Mouse (Mus musculus) neural tube, embryonic 11.5 days (tissue): ENCODE measurements at regions not wholly inside any gene's neighbourhood (a gene's known extent, or its start where the extent isn't known, plus 50 kb on each side); places are given as distances from the start of the nearest gene placed in this dataset.
A peak's percentile ranks its signal among the peaks of the same experiment; 100 is the strongest.
"Not testable (repeated sequence)": the region's sequence is repeated elsewhere in the genome, so short reads cannot be mapped to it uniquely, and the experiment has no call there.

Experiments
- ATAC-seq: fragments of 200-750 bp; cut with Nextera tagmentation; 2 replicates; pipeline ENCODE4 v1.8.0; 2017; ENCODE audit warnings: moderate number of reproducible peaks, mild to moderate bottlenecking, moderate TSS enrichment, moderate library complexity; ENCODE audit not compliant: insufficient read depth, low FRiP score, low TSS enrichment
- DNase-seq: peaks from one replicate; pipeline ENCODE4 v3.0.0-alpha.2; 2015; ENCODE audit warnings: low spot score
- H3K27ac ChIP-seq: fragments of 300-500 bp; sonication (generic); 2 replicates; pipeline ENCODE4 v1.5.1; 2014; ENCODE audit warnings: low read depth, mild to moderate bottlenecking, low read length
- H3K27me3 ChIP-seq: fragments of 300-500 bp; sonication (generic); 2 replicates; pipeline ENCODE4 v1.6.1; 2014; ENCODE audit warnings: mild to moderate bottlenecking, low read length, mixed read lengths; ENCODE audit not compliant: control insufficient read depth, insufficient read depth
- H3K36me3 ChIP-seq: fragments of 300-500 bp; sonication (generic); 2 replicates; pipeline ENCODE4 v1.6.1; 2014; ENCODE audit warnings: mild to moderate bottlenecking, low read length, moderate library complexity, mixed read lengths; ENCODE audit not compliant: control insufficient read depth, insufficient read depth
- H3K4me1 ChIP-seq: fragments of 300-500 bp; sonication (generic); 2 replicates; pipeline ENCODE4 v1.6.1; 2014; ENCODE audit warnings: low read length, mixed read lengths; ENCODE audit not compliant: control insufficient read depth, insufficient read depth
- H3K4me2 ChIP-seq: fragments of 300-500 bp; sonication (generic); 2 replicates; pipeline ENCODE4 v1.6.1; 2014; ENCODE audit warnings: low read depth, mild to moderate bottlenecking, moderate library complexity
- H3K4me3 ChIP-seq: fragments of 300-500 bp; sonication (generic); 2 replicates; pipeline ENCODE4 v1.5.1; 2014; ENCODE audit warnings: low read depth, low read length
- H3K9ac ChIP-seq: fragments of 300-500 bp; sonication (generic); 2 replicates; pipeline ENCODE4 v1.6.1; 2014; ENCODE audit warnings: mild to moderate bottlenecking, low read length
- H3K9me3 ChIP-seq: fragments of 300-500 bp; sonication (generic); 2 replicates; pipeline ENCODE4 v1.6.1; 2016; ENCODE audit warnings: low read length; ENCODE audit not compliant: control insufficient read depth
- WGBS: fragments of 180-500 bp; shearing (Covaris S2); extraction: QIAGEN DNeasy Blood & Tissue Kit; methylation state at CpG from one replicate; pipeline ENCODE4 v1.1.7; 2014; 5-methylcytosine and 5-hydroxymethylcytosine counted together

DNA sequence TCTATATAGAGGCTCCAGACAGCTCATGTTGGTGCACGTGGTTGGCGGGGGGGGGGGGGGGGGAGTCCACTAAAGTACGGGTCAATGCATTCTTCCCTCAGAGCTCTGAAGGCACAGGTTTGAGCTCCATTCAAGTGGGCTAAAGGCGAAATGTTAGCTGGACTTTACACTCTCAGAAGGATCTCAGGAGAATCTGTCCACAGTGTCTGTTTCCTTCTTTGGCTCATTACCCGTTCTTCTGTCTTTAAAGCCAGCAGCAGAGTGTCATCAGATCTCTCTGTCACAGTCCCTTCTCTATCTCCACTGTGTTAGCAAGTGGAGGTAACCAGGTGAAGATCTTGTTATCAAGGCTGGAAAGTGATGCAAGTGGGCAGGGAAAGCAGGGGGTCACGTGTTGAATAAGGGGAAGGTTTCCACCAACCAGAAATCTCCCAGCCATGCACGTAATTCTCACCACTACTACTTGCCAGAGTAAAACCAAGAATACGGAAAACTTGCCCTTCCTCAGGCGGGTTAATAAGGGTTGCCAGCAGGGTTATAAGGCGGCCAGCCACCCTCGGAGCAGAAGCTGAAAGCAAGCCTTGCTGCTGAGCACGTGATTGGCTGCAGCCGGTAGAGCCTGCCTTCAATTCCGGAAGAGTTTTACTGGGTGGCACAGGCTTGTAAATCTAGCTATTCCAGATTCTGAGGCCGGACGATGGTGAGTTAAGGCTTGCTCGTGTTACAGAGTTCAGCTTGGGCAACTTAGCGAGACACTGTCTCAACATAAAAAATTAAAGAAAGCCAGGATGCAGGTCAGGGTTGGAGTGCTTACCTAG, 70.2 kb upstream of the Acpp start:
- Histone ChIP-seq H3K27me3 (no peaks in the 10 kb centered on the region), H3K9me3 (no peaks in the 10 kb centered on the region), H3K36me3 (no peaks in the 10 kb centered on the region), H3K27ac (no peak overlapping the region), H3K4me2 (peak overlapping the region; percentile 31), H3K4me3 (peak overlapping the region; percentile 0; the same call in 1 of the 2 replicates), H3K9ac (no peak overlapping the region), H3K4me1 (no peaks in the 10 kb centered on the region)
- whole genome bisulfite sequencing = 23% methylated on average over 18 of the region's 18 CpGs
- ATAC-seq = peak; percentile 36; the same call in 1 of the 2 replicates
- peak; percentile 20 for DNase-seq

DNA sequence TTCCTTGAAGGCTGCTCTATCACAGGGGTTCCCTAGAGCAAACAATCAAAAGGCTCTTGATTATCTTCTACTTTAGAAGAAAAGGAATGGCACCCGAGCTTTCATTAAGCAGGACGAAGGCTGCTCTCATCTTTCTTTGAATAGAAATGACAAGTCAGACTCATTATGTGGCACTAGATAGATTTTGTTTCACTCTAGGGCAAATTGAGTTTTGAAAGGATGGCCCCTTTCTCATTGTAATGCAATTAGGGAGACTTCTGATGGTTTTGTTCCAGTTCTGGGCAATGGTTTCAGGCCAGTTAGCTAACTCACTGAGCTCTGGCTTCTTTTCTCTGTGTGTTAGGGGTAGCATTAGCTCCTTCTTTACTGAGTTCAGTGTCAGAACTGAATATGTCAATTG, 69.5 kb upstream of the Acpp start:
- Histone ChIP-seq H3K4me3 (no peak overlapping the region), H3K27ac (no peak overlapping the region)

DNA sequence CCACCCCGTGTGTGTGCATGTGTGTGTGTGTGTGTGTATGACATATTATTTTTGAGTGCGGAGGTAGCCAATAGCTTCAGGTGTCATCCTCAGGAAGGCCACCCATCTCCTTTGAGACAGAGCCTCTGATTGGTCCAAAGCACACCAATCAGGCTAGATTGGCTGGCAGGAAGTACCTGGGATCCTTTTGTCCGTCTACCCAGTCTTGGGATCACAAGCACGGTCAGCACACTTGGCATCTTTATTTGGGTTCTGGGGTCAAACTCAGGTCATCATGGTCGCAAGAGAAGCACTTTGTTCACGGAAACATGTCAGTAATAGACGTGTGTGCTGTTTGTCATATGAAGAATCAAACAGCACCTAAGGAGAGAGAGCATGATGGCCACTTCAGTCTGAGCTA, 68.9 kb upstream of the Acpp start:
- Histone ChIP-seq H3K4me3 (no peak overlapping the region), H3K27me3 (no peaks in the 10 kb centered on the region), H3K27ac (no peak overlapping the region), H3K9ac (no peak overlapping the region), H3K4me1 (no peaks in the 10 kb centered on the region), H3K36me3 (no peaks in the 10 kb centered on the region), H3K4me2 (no peak overlapping the region), H3K9me3 (no peaks in the 10 kb centered on the region)
- DNase-seq (no peak), ATAC-seq (no peak)
- 75% methylated on average over 7 of the region's 7 CpGs for WGBS

More for the DNA sequence above, 69.5 kb upstream of the Acpp start:
- no peaks in the 10 kb centered on the region for H3K36me3 ChIP-seq
- no peaks in the 10 kb centered on the region for H3K4me1 ChIP-seq
- H3K9me3 ChIP-seq = no peaks in the 10 kb centered on the region
- H3K4me2 ChIP-seq = no peak overlapping the region
- H3K27me3 ChIP-seq = no peaks in the 10 kb centered on the region
- 59% methylated on average over 2 of the region's 2 CpGs for WGBS
- no peak for ATAC-seq
- no peak overlapping the region for H3K9ac ChIP-seq
- no peak for DNase-seq

DNA sequence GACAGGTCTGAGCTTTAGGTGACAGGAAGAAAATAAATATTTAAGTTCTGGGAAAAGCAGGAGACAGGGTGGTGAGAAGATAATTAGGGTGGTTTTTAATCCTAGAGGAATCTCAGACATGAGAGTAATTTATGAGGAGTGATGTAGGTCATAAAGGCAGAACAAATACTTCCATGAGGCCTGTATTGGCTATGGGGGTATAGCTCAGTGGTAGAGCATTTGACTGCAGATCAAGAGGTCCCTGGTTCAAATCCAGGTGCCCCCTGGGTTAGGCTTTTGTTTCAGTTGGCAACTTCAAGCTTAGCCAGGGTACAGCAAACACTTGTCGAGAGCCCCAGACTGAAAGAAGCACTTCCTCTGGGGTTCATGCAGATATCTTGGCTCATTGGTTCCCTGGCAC, 66.3 kb upstream of the Acpp start:
- Histone ChIP-seq H3K9me3 (no peaks in the 10 kb centered on the region), H3K4me2 (no peak overlapping the region), H3K4me3 (no peak overlapping the region), H3K9ac (no peak overlapping the region), H3K27me3 (no peaks in the 10 kb centered on the region), H3K36me3 (no peaks in the 10 kb centered on the region), H3K4me1 (no peaks in the 10 kb centered on the region), H3K27ac (no peak overlapping the region)
- ATAC-seq (no peak), DNase-seq (no peak)
- WGBS = 46% methylated on average over 1 of the region's 1 CpGs

DNA sequence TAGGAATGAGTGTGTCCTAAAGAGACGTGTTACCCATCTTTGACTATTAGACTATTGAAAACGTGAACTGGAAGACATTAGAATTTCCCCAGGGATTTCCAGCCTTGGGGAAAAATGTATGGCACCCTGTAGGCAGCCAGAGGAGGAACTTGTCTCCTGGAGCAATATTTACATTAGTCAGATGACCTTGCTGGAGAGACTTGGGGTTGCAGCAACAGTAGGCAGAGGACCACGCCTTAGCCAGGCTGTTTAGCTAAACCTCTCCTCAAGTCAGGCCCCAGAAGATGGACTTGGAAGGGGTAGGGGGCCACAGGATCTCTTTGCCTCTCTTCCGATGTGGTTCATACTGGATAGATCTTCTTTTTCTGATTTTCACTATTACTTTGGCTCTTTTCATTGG, 64.1 kb upstream of the Acpp start:
- no peak for ATAC-seq
- no peaks in the 10 kb centered on the region for H3K36me3 ChIP-seq
- H3K9ac ChIP-seq = no peak overlapping the region
- 88% methylated on average over 4 of the region's 4 CpGs for WGBS
- H3K9me3 ChIP-seq = no peaks in the 10 kb centered on the region
- DNase-seq = no peak
- no peaks in the 10 kb centered on the region for H3K27me3 ChIP-seq
- no peak overlapping the region for H3K4me2 ChIP-seq
- no peak overlapping the region for H3K4me3 ChIP-seq
- H3K4me1 ChIP-seq = no peaks in the 10 kb centered on the region
- no peak overlapping the region for H3K27ac ChIP-seq

DNA sequence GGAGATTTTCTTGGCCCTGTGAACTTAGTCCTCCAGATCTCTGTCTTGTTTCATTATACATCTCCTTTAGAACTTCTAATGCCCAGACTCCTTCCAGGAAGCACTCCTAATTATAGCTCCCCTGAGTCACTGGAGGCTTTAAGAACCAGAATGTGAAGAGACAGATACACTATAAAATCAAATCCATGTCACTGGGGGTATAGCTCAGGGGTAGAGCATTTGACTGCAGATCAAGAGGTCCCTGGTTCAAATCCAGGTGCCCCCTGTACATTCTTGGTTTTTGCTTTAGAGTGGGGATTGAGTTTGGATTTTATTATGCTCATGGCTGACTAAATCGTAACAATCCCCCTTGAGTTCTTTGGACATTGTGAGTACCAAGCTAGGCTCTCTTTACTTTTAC, 62.4 kb upstream of the Acpp start:
- WGBS = 83% methylated on average over 1 of the region's 1 CpGs
- Histone ChIP-seq H3K9me3 (no peaks in the 10 kb centered on the region), H3K27ac (no peak overlapping the region), H3K9ac (no peak overlapping the region), H3K36me3 (no peaks in the 10 kb centered on the region), H3K4me3 (no peak overlapping the region), H3K4me1 (no peaks in the 10 kb centered on the region), H3K4me2 (no peak overlapping the region), H3K27me3 (no peaks in the 10 kb centered on the region)
- no peak for ATAC-seq
- no peak for DNase-seq

DNA sequence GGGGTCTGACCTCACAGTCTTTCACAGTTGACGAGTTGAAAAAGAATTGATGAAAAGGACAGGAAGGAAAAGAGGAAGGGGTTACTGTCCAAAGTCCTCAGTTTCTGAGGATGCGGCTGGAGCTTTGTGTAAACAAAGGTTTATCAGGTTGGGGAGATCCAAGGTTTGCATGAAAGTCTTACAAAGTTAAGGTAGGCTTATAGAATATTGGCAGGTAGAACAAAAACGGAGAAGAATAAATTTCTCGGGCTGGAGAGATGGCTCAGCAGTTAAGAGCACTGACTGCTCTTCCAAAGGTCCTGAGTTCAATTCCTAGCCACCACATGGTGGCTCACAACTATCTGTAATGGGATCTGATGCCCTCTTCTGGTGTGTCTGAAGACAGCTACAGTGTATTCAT, 60.9 kb upstream of the Acpp start:
- ATAC-seq, H3K27me3 ChIP-seq, H3K27ac ChIP-seq: not testable (repeated sequence)

DNA sequence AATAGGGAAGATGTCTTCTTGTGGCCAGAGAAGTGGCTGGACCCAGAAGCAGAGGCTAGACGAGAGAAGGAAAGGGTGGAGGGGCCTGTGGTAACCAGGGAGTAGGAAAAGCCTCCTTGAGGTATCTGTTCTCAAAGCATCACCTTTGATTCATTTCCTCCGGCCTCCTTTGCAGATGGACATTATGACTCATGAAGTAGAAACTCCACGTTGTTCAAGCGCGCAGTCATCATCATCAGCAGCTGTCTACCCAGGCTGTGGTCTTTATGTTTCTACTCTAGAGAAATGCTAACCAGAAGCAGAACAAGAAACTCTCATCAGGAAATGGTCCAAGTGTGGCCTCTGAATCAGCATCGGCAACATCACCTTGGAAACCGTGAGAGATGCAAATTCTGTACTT, 50.3 kb upstream of the Acpp start:
- H3K9ac ChIP-seq = no peak overlapping the region
- H3K27ac ChIP-seq = no peak overlapping the region
- no peak for DNase-seq
- no peak for ATAC-seq
- no peak overlapping the region for H3K4me2 ChIP-seq
- H3K27me3 ChIP-seq = no peaks in the 10 kb centered on the region
- no peaks in the 10 kb centered on the region for H3K9me3 ChIP-seq
- no peak overlapping the region for H3K4me3 ChIP-seq
- H3K4me1 ChIP-seq = no peaks in the 10 kb centered on the region
- no peaks in the 10 kb centered on the region for H3K36me3 ChIP-seq
- WGBS = 95% methylated on average over 7 of the region's 7 CpGs

More for the DNA sequence above, 60.9 kb upstream of the Acpp start:
- H3K4me2 ChIP-seq, H3K36me3 ChIP-seq, H3K9me3 ChIP-seq, H3K4me1 ChIP-seq, DNase-seq, H3K4me3 ChIP-seq, H3K9ac ChIP-seq: not testable (repeated sequence)
- WGBS = 85% methylated on average over 4 of the region's 4 CpGs
